Mouse (Mus musculus) liver, postnatal 0 days (tissue): ENCODE data around the gene Mrps15.

Experiments
- CTCF ChIP-seq: sonication (generic); IDR thresholded peaks from 2 replicates; pipeline ENCODE4 v1.5.1; 2016; ENCODE audit warnings: antibody characterized with exemption, low read depth
- EP300 ChIP-seq: IDR thresholded peaks from 2 replicates; pipeline ENCODE4 v1.6.1; 2016; ENCODE audit warnings: antibody characterized with exemption, low read depth, mild to moderate bottlenecking

- TF ChIP-seq CTCF (no peak), EP300 (no peak)
Measured at GRCm38 (mm10) chr4:126079266-126079665, 32.5 kb downstream of the Mrps15 start.
